Mouse (Mus musculus) urinary bladder, postnatal 14 days (tissue): Measurements from ENCODE around the gene Sp6.

Source experiments
- DNase-seq: peaks from one replicate; pipeline ENCODE4 v3.0.0; 2021; ENCODE audit warnings: low spot score

The Sp6 gene

GRCm38 (mm10) chr11:96982355-96982754 lies 30.8 kb upstream of the Sp6 start:
- DNase-seq, result peak; percentile 85

- DNase-seq, result no peak
Measured at GRCm38 (mm10) chr11:96982859-96983258, 30.3 kb upstream of the Sp6 start, which contains the start of gene Sp2. TSS of gene Sp2 (minus strand) at chr11:96982959.

GRCm38 (mm10) chr11:96984903-96985302 lies 28.3 kb upstream of the Sp6 start:
- no peak for DNase-seq

GRCm38 (mm10) chr11:96986463-96986862 lies 26.7 kb upstream of the Sp6 start:
- DNase-seq, result no peak

- no peak for DNase-seq
Measured at GRCm38 (mm10) chr11:96987873-96988655, 25.1 kb upstream of the Sp6 start.

- DNase-seq, result no peak
Measured at GRCm38 (mm10) chr11:96991501-96991900, 21.7 kb upstream of the Sp6 start.

- DNase-seq, result no peak
Measured at GRCm38 (mm10) chr11:96992722-96993311, 20.4 kb upstream of the Sp6 start.

- no peak for DNase-seq
Measured at GRCm38 (mm10) chr11:96995031-96995430, 18.2 kb upstream of the Sp6 start.

GRCm38 (mm10) chr11:96995836-96996772 lies 17.1 kb upstream of the Sp6 start:
- no peak for DNase-seq

GRCm38 (mm10) chr11:96996773-96997379 lies 16.3 kb upstream of the Sp6 start:
- no peak for DNase-seq

- no peak for DNase-seq
Measured at GRCm38 (mm10) chr11:96997380-96997956, 15.7 kb upstream of the Sp6 start.

GRCm38 (mm10) chr11:97003170-97003569 lies 10.0 kb upstream of the Sp6 start:
- DNase-seq, result no peak

GRCm38 (mm10) chr11:97007093-97007794 lies 6.0 kb upstream of the Sp6 start:
- DNase-seq, result no peak

- no peak for DNase-seq
Measured at GRCm38 (mm10) chr11:97009198-97009790, 3.9 kb upstream of the Sp6 start.

- no peak for DNase-seq
Measured at GRCm38 (mm10) chr11:97017696-97018582, 4.7 kb downstream of the Sp6 start.

GRCm38 (mm10) chr11:97018583-97019344 lies 5.6 kb downstream of the Sp6 start:
- peak; percentile 66 for DNase-seq

GRCm38 (mm10) chr11:97019345-97019708 lies 6.1 kb downstream of the Sp6 start:
- DNase-seq, result no peak

- no peak for DNase-seq
Measured at GRCm38 (mm10) chr11:97021121-97021765, 8.0 kb downstream of the Sp6 start.
